Mouse (Mus musculus): ENCODE measurements at regions not wholly inside any gene's neighbourhood (a gene's known extent, or its start where the extent isn't known, plus 50 kb on each side); places are given as distances from the start of the nearest gene placed in this dataset.

DNA sequence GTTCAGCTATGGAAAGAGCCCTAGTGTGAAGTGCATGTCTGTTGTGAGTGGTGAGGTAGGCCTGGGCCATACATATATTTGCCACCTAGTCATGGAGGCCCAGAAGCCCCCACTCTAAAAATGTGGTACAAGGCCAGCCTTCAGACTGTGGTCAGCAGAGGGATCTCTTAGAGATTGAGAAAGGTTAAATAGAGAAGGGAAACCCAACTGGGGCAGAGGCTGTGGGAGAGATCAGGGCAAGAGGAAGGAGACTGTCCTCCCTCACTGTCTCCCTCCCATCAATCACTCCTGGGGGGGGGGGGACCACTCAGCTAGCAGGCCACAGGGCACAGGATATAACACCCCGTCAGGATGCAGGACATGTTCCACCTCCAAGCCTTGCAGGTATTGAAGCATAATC lies 86.1 kb downstream of the Zfp36l2 start:
- TF ChIP-seq POLR2A (IDR thresholded peaks at IDR 0.05; ENCODE audit: insufficient read length, low read depth): no peak
- TF ChIP-seq MAX (IDR thresholded peaks at IDR 0.05; ENCODE audit: low read depth): no peak
- no peak for TF ChIP-seq CEBPB (IDR thresholded peaks at IDR 0.05; ENCODE audit: insufficient read depth, poor library complexity, severe bottlenecking)
- no peak for TF ChIP-seq REST (IDR thresholded peaks at IDR 0.05; ENCODE audit: insufficient read depth, insufficient read length)
- TF ChIP-seq POLR2AphosphoS2 (IDR thresholded peaks at IDR 0.05; ENCODE audit: insufficient read length, low read depth): no peak
- no peak for TF ChIP-seq USF1 (IDR thresholded peaks at IDR 0.05; ENCODE audit: low read depth)
- no peak for TF ChIP-seq E2F4 (IDR thresholded peaks at IDR 0.05; ENCODE audit: insufficient read depth)
- no peak for TF ChIP-seq MYOD1 (IDR thresholded peaks at IDR 0.05; ENCODE audit: control insufficient read depth in 1 of 3, insufficient read length in 2 of 3, low read depth in 2 of 3)
- TF ChIP-seq SRF (IDR thresholded peaks at IDR 0.05; ENCODE audit: control insufficient read depth, insufficient read length, low read depth): no peak
- TF ChIP-seq MYOG (IDR thresholded peaks at IDR 0.05; ENCODE audit: control insufficient read depth in 1 of 3, insufficient read depth in 1 of 3, insufficient read length in 2 of 3, low read depth in 2 of 3): no peak
